Mouse (Mus musculus): Measurements from ENCODE around the gene Tmem132a. TPM values are rescaled to one million over a fixed set of nuclear protein-coding genes. Genes with fewer than 3 reads are reported as not detected.

Gene Tmem132a
- polyA plus RNA-seq, 1 experiment = 4.9 TPM

DNA sequence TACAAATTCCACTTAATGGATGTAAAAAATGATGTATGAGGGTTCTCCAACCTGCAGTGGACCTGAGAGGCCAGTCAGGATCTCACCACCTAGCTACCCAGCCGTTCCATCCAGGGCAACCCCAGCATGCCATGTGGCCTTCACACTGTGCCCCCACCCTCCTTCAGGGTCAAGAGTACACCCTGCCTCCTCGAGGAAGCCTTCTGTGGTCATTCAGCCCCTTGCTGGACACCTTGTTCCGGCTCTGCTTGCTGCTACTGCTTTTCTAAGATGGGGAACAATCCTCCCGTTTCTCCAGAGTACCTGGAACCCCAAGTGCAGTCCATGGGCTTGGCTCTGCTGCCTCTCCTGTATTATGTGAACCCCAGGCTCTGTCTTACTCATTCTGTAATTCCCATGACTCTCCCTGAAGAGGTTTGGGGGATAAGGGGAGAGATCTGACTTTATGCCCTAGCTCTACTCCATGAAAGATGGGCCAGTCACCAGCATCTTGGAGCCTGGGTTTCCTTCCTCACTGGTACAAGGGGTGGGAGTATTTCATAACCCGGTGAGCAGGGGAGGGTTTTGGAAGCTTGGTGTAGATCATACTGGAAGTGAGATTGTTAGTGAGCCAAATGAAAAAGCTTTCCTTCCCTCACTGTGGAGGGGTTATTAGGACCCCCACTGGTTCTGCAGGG lies 1.7 kb downstream of the Tmem132a start:
- Histone ChIP-seq H3K36me3 (ENCODE audit: control insufficient read depth, insufficient read depth, low read length) (peaks cover 14% of the 10 kb centered on the region), H3K4me3 (ENCODE audit: low read depth, low read length) (no peak overlapping the region), H3K4me1 (ENCODE audit: control insufficient read depth, insufficient read depth, insufficient read length, low read length) (peaks cover 6% of the 10 kb centered on the region; the same call in 1 of the 2 replicates), H3K27ac (ENCODE audit: insufficient read depth, low read depth, low read length) (no peak overlapping the region), H3K27me3 (ENCODE audit: control insufficient read depth, insufficient read depth, low read length) (no peaks in the 10 kb centered on the region)
- no peak for TF ChIP-seq CTCF (IDR thresholded peaks at IDR 0.05; ENCODE audit: extremely low read depth, insufficient read length, insufficient replicate concordance, low read depth, low read length)
- no peak for TF ChIP-seq POLR2A (IDR thresholded peaks at IDR 0.05; ENCODE audit: low read depth, low read length)
- 39% methylated on average over 5 of the region's 5 CpGs for WGBS

DNA sequence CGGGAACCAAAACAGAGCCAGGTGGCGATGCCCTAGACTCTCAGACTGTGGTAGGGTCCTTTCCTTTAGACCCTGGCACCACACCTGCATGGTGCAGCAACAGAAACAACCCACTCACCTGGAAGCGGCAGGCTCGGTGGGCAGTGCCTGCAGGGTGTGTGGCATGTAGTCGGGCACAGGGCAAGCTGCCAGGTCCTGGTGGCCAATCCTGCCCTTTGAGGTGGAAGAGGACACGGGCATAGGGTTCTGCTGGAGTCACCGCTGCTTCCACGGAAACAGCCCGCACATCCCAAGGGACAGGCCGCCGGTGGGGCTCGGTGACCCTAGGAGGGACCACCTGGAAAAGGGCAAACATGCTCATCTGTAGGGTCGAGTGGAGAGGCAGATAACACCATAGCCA lies 3.4 kb downstream of the Tmem132a start:
- TF ChIP-seq POLR2A (IDR thresholded peaks at IDR 0.05; ENCODE audit: low read depth, low read length) (no peak), CTCF (IDR thresholded peaks at IDR 0.05; ENCODE audit: extremely low read depth, insufficient read length, insufficient replicate concordance, low read depth, low read length) (no peak)
- H3K4me1 ChIP-seq (ENCODE audit: control insufficient read depth, insufficient read depth, insufficient read length, low read length) = peaks cover 6% of the 10 kb centered on the region; the same call in 1 of the 2 replicates
- H3K27me3 ChIP-seq (ENCODE audit: control insufficient read depth, insufficient read depth, low read length) = no peaks in the 10 kb centered on the region
- no peak overlapping the region for H3K27ac ChIP-seq (ENCODE audit: insufficient read depth, low read depth, low read length)
- peaks cover 2% of the 10 kb centered on the region; the same call in 1 of the 2 replicates for H3K36me3 ChIP-seq (ENCODE audit: control insufficient read depth, insufficient read depth, low read length)
- WGBS = 89% methylated on average over 13 of the region's 13 CpGs
- no peak overlapping the region for H3K4me3 ChIP-seq (ENCODE audit: low read depth, low read length)

DNA sequence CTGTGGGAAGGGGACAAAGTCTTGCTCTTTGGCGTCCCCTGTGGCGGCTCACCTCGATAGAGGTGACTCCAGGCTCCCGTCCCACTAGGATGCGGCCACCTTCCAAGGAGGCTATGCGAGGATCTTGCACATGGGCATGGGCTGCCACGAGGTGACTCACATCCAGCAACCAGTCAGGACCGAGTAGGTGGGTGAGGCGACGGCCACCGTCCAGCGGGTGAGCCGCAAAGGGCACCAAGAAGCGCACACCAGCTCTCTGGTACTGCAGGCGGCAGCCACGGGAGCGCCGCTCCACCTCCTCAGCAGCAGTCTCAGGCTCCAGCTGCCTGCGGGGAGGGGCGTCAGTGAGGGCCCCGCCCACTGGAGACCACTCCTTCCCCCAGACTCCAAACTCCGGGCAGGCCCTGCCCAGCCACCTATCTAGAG lies 9.7 kb downstream of the Tmem132a start:
- H3K27ac ChIP-seq (ENCODE audit: insufficient read depth, low read depth, low read length) = no peak overlapping the region
- H3K36me3 ChIP-seq (ENCODE audit: control insufficient read depth, insufficient read depth, low read length) = no peaks in the 10 kb centered on the region

DNA sequence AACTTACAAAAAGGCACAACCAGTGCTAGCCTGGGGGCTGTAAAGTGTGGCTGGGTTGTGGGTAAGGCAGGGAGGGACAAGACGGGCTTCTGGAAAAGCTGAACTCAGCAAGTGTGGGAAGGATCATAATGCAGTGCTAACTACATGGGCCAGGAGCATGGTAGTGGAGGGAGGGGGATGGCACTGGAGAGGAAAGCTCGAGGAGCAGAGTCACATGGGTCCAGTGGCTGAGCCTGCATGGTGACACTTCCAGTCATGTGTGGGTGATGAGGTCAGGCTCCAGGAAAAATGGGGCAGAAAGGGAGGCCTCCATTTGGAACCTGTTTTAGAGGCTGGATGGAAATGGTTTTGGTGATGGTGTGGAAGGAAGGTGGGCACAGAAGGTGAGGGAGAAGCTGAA lies 13.2 kb downstream of the Tmem132a start:
- H3K36me3 ChIP-seq (ENCODE audit: control insufficient read depth, insufficient read depth, low read length) = no peaks in the 10 kb centered on the region
- WGBS = 44% methylated on average over 2 of the region's 2 CpGs

More for the DNA sequence above, 9.7 kb downstream of the Tmem132a start:
- TF ChIP-seq POLR2A (IDR thresholded peaks at IDR 0.05; ENCODE audit: low read depth, low read length) (no peak), CTCF (IDR thresholded peaks at IDR 0.05; ENCODE audit: extremely low read depth, insufficient read length, insufficient replicate concordance, low read depth, low read length) (no peak)
- Histone ChIP-seq H3K4me3 (ENCODE audit: low read depth, low read length) (no peak overlapping the region), H3K4me1 (ENCODE audit: control insufficient read depth, insufficient read depth, insufficient read length, low read length) (no peaks in the 10 kb centered on the region), H3K27me3 (ENCODE audit: control insufficient read depth, insufficient read depth, low read length) (no peaks in the 10 kb centered on the region)
- WGBS = 70% methylated on average over 22 of the region's 22 CpGs

DNA sequence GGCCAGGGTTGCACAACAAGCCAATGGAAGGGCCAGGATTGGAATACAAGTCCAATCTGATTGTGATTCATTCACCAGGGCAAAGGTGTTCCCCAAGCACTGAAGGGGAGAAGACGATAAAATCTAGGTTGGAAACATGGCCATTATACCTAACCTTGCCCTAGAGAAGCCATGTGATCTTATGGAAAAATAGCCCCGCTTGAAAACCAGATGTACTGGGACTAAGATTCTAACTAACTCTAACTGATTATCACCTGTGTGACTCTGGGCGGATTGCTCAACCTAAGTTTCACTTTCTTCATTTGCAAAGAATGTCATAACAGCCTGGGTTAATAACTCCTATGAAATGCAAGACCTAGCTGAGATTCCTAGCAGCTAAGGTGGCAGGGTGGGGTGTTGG lies 14.3 kb downstream of the Tmem132a start:
- TF ChIP-seq POLR2A (IDR thresholded peaks at IDR 0.05; ENCODE audit: low read depth, low read length) (no peak), CTCF (IDR thresholded peaks at IDR 0.05; ENCODE audit: extremely low read depth, insufficient read length, insufficient replicate concordance, low read depth, low read length) (no peak)
- Histone ChIP-seq H3K4me3 (ENCODE audit: low read depth, low read length) (no peak overlapping the region), H3K4me1 (ENCODE audit: control insufficient read depth, insufficient read depth, insufficient read length, low read length) (no peaks in the 10 kb centered on the region), H3K36me3 (ENCODE audit: control insufficient read depth, insufficient read depth, low read length) (no peaks in the 10 kb centered on the region), H3K27me3 (ENCODE audit: control insufficient read depth, insufficient read depth, low read length) (no peaks in the 10 kb centered on the region), H3K27ac (ENCODE audit: insufficient read depth, low read depth, low read length) (no peak overlapping the region)
- 44% methylated on average over 3 of the region's 3 CpGs for WGBS

More for the DNA sequence above, 13.2 kb downstream of the Tmem132a start:
- TF ChIP-seq POLR2A (IDR thresholded peaks at IDR 0.05; ENCODE audit: low read depth, low read length) = no peak
- no peak for TF ChIP-seq CTCF (IDR thresholded peaks at IDR 0.05; ENCODE audit: extremely low read depth, insufficient read length, insufficient replicate concordance, low read depth, low read length)
- Histone ChIP-seq H3K27ac (ENCODE audit: insufficient read depth, low read depth, low read length) (no peak overlapping the region), H3K4me1 (ENCODE audit: control insufficient read depth, insufficient read depth, insufficient read length, low read length) (no peaks in the 10 kb centered on the region), H3K27me3 (ENCODE audit: control insufficient read depth, insufficient read depth, low read length) (no peaks in the 10 kb centered on the region), H3K4me3 (ENCODE audit: low read depth, low read length) (no peak overlapping the region)

DNA sequence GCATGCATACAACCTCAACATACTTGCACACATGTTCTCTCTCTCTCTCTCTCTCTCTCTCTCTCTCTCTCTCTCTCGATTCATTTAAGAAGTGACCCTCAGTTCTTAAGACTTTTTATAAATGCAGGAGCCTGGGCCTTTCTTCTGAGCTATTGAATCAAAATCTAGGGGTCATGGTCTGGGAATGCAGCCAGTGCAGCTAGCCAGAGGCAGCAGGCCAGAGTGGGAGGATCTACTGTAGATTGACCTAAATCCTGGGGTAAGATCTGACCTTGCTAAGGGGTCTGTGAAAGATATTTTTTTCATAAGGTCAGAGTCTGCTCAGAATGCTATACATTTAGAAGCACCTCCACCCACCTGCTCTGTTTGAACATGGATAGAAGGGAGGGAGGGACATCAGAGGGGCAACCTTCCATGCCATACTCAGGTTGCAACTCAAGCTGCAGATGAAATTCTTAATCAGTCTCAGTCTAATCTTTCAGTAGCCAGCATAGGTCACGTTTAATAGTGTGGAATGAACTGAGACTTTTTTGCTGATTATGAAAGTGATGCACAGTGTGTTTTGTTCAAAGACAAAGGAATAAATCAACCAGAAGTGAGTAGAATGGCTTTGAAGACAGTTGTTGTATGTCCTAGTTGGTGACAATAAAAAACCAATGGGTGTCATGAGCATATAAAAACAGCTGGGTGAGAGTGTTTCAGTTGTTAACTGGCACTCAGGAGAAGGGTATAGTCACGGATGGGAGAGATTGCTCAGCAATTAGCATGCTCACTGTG lies 22.2 kb downstream of the Tmem132a start:
- no peaks in the 10 kb centered on the region for H3K27me3 ChIP-seq (ENCODE audit: control insufficient read depth, insufficient read depth, low read length)
- H3K36me3 ChIP-seq (ENCODE audit: control insufficient read depth, insufficient read depth, low read length) = no peaks in the 10 kb centered on the region
- no peaks in the 10 kb centered on the region; the same call in none of the 2 replicates for H3K4me1 ChIP-seq (ENCODE audit: control insufficient read depth, insufficient read depth, insufficient read length, low read length)
- no peak overlapping the region for H3K4me3 ChIP-seq (ENCODE audit: low read depth, low read length)
- H3K27ac ChIP-seq (ENCODE audit: insufficient read depth, low read depth, low read length) = no peak overlapping the region
- no peak for TF ChIP-seq CTCF (IDR thresholded peaks at IDR 0.05; ENCODE audit: extremely low read depth, insufficient read length, insufficient replicate concordance, low read depth, low read length)
- TF ChIP-seq POLR2A (IDR thresholded peaks at IDR 0.05; ENCODE audit: low read depth, low read length) = no peak
- 47% methylated on average over 3 of the region's 3 CpGs for WGBS

DNA sequence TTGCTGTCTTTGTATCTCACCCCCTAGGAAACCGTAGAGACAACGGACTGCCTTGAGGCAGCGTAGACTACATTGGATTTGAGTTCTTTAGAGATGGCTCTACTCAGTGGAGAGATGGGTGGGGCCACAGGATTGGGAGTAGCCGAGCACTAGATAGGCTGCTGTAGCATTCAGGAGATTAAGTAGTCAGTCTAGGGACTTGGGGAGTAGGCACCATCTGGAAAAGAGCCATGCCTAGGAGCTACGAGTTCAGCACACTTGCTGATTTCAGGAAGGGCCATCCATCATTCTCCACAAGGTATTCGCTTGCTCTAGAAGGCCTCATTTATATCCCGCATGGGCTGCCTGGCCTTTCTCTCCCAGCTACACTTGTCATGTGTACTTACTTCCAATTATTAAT lies 23.6 kb downstream of the Tmem132a start:
- Histone ChIP-seq H3K36me3 (ENCODE audit: control insufficient read depth, insufficient read depth, low read length) (no peaks in the 10 kb centered on the region), H3K4me3 (ENCODE audit: low read depth, low read length) (no peak overlapping the region), H3K4me1 (ENCODE audit: control insufficient read depth, insufficient read depth, insufficient read length, low read length) (no peaks in the 10 kb centered on the region; the same call in none of the 2 replicates), H3K27ac (ENCODE audit: insufficient read depth, low read depth, low read length) (no peak overlapping the region), H3K27me3 (ENCODE audit: control insufficient read depth, insufficient read depth, low read length) (no peaks in the 10 kb centered on the region)
- 73% methylated on average over 7 of the region's 7 CpGs for WGBS
- TF ChIP-seq CTCF (IDR thresholded peaks at IDR 0.05; ENCODE audit: extremely low read depth, insufficient read length, insufficient replicate concordance, low read depth, low read length) = no peak
- TF ChIP-seq POLR2A (IDR thresholded peaks at IDR 0.05; ENCODE audit: low read depth, low read length) = no peak

Data from small intestine, adult 2 months (tissue).